Mouse (Mus musculus): Measurements from ENCODE around the gene Rbfox2. TPM values are rescaled to one million over a fixed set of nuclear protein-coding genes. Genes with fewer than 3 reads are reported as not detected.
A peak's percentile ranks its signal among the peaks of the same experiment; 100 is the strongest.

The Rbfox2 gene
- polyA plus RNA-seq, 2 experiments, result 7.2 to 9.9 TPM

GRCm38 (mm10) chr15:77154248-77154785 is 152.5 kb downstream of the Rbfox2 start:
- H3K4me2 ChIP-seq (ENCODE audit: low read depth), result no peak overlapping the region
- no peak overlapping the region for H3K9ac ChIP-seq (replicated peaks)
- H3K36me3 ChIP-seq (replicated peaks; ENCODE audit: control insufficient read depth, insufficient read depth, low read depth), result no peaks in the 10 kb centered on the region
- no peak for DNase-seq (ENCODE audit: low read depth in 3 of 3, low spot score in 3 of 3)
- no peaks in the 10 kb centered on the region for H3K9me3 ChIP-seq (ENCODE audit: control insufficient read depth, low read length)
- H3K4me1 ChIP-seq (replicated peaks; ENCODE audit: control insufficient read depth in 2 of 2, insufficient read depth in 2 of 2, low read length in 1 of 2), result peaks cover 3 to 14% of the 10 kb centered on the region in 2 experiments; a peak in 3 of 4 replicates
- H3K27me3 ChIP-seq (ENCODE audit: control insufficient read depth, insufficient read depth, low read length), result no peaks in the 10 kb centered on the region
- TF ChIP-seq EP300 (IDR thresholded peaks at IDR 0.05; ENCODE audit: low read depth), result no peak
- no peak for TF ChIP-seq CTCF (IDR thresholded peaks at IDR 0.05; ENCODE audit: low read depth)
- H3K4me3 ChIP-seq (ENCODE audit: insufficient read depth in 1 of 2, low read depth in 2 of 2, low read length in 2 of 2), result no peak overlapping the region
- no peak overlapping the region for H3K27ac ChIP-seq
- no peak for ATAC-seq (ENCODE audit: insufficient read depth)
- 48% methylated on average over 10 of the region's 10 CpGs for WGBS (ENCODE audit: insufficient replicate concordance)

- 5% methylated on average over 12 of the region's 12 CpGs for WGBS (ENCODE audit: insufficient replicate concordance)
- H3K4me3 ChIP-seq (ENCODE audit: insufficient read depth in 1 of 2, low read depth in 2 of 2, low read length in 2 of 2), result peak overlapping the region; percentile 49 to 64
- H3K27me3 ChIP-seq (ENCODE audit: control insufficient read depth, insufficient read depth, low read length), result no peaks in the 10 kb centered on the region
- peak overlapping the region; percentile 27; the same call in 1 of the 2 replicates for H3K9ac ChIP-seq (replicated peaks)
- no peaks in the 10 kb centered on the region for H3K9me3 ChIP-seq (ENCODE audit: control insufficient read depth, low read length)
- TF ChIP-seq CTCF (IDR thresholded peaks at IDR 0.05; ENCODE audit: low read depth) (no peak), EP300 (IDR thresholded peaks at IDR 0.05; ENCODE audit: low read depth) (no peak)
- H3K4me1 ChIP-seq (replicated peaks; ENCODE audit: control insufficient read depth in 2 of 2, insufficient read depth in 2 of 2, low read length in 1 of 2), result peaks cover 4 to 21% of the 10 kb centered on the region in 2 experiments; a peak in 3 of 4 replicates
- peak overlapping the region; percentile 50 for H3K4me2 ChIP-seq (ENCODE audit: low read depth)
- H3K27ac ChIP-seq, result no peak overlapping the region
- DNase-seq (ENCODE audit: low read depth in 3 of 3, low spot score in 3 of 3), result peak in 2 of 3 experiments; percentile 28 to 31
- peak; percentile 68; the same call in 1 of the 2 replicates for ATAC-seq (ENCODE audit: insufficient read depth)
- no peaks in the 10 kb centered on the region for H3K36me3 ChIP-seq (replicated peaks; ENCODE audit: control insufficient read depth, insufficient read depth, low read depth)
Measured at GRCm38 (mm10) chr15:77153625-77154024, 153.2 kb downstream of the Rbfox2 start.

GRCm38 (mm10) chr15:77153088-77153546 is 153.7 kb downstream of the Rbfox2 start:
- Histone ChIP-seq H3K9ac (replicated peaks) (peak overlapping the region; percentile 27; the same call in 1 of the 2 replicates), H3K9me3 (ENCODE audit: control insufficient read depth, low read length) (no peaks in the 10 kb centered on the region), H3K4me3 (ENCODE audit: insufficient read depth in 1 of 2, low read depth in 2 of 2, low read length in 2 of 2) (peak overlapping the region; percentile 49 to 64), H3K27me3 (ENCODE audit: control insufficient read depth, insufficient read depth, low read length) (no peaks in the 10 kb centered on the region), H3K4me1 (replicated peaks; ENCODE audit: control insufficient read depth in 2 of 2, insufficient read depth in 2 of 2, low read length in 1 of 2) (peaks cover 4 to 22% of the 10 kb centered on the region in 2 experiments; a peak in 3 of 4 replicates), H3K4me2 (ENCODE audit: low read depth) (peak overlapping the region; percentile 50), H3K27ac (no peak overlapping the region), H3K36me3 (replicated peaks; ENCODE audit: control insufficient read depth, insufficient read depth, low read depth) (no peaks in the 10 kb centered on the region)
- TF ChIP-seq CTCF (IDR thresholded peaks at IDR 0.05; ENCODE audit: low read depth) (no peak), EP300 (IDR thresholded peaks at IDR 0.05; ENCODE audit: low read depth) (no peak)
- 0% methylated on average over 3 of the region's 3 CpGs for WGBS (ENCODE audit: insufficient replicate concordance)
- DNase-seq (ENCODE audit: low read depth in 3 of 3, low spot score in 3 of 3) (no peak), ATAC-seq (ENCODE audit: insufficient read depth) (no peak)

GRCm38 (mm10) chr15:77152336-77153087 is 154.3 kb downstream of the Rbfox2 start:
- no peak overlapping the region for H3K27ac ChIP-seq
- DNase-seq (ENCODE audit: low read depth in 3 of 3, low spot score in 3 of 3), result no peak
- H3K27me3 ChIP-seq (ENCODE audit: control insufficient read depth, insufficient read depth, low read length), result no peaks in the 10 kb centered on the region
- no peaks in the 10 kb centered on the region for H3K36me3 ChIP-seq (replicated peaks; ENCODE audit: control insufficient read depth, insufficient read depth, low read depth)
- peaks cover 4 to 22% of the 10 kb centered on the region in 2 experiments; a peak in 3 of 4 replicates for H3K4me1 ChIP-seq (replicated peaks; ENCODE audit: control insufficient read depth in 2 of 2, insufficient read depth in 2 of 2, low read length in 1 of 2)
- no peak for TF ChIP-seq CTCF (IDR thresholded peaks at IDR 0.05; ENCODE audit: low read depth)
- no peak for TF ChIP-seq EP300 (IDR thresholded peaks at IDR 0.05; ENCODE audit: low read depth)
- H3K4me3 ChIP-seq (ENCODE audit: insufficient read depth in 1 of 2, low read depth in 2 of 2, low read length in 2 of 2), result peak overlapping the region; percentile 49 to 64
- peak overlapping the region; percentile 27; the same call in 1 of the 2 replicates for H3K9ac ChIP-seq (replicated peaks)
- H3K4me2 ChIP-seq (ENCODE audit: low read depth), result peak overlapping the region; percentile 50
- WGBS (ENCODE audit: insufficient replicate concordance), result 2% methylated on average over 19 of the region's 19 CpGs
- ATAC-seq (ENCODE audit: insufficient read depth), result no peak
- H3K9me3 ChIP-seq (ENCODE audit: control insufficient read depth, low read length), result no peaks in the 10 kb centered on the region

- no peaks in the 10 kb centered on the region for H3K9me3 ChIP-seq (ENCODE audit: control insufficient read depth, low read length)
- WGBS (ENCODE audit: insufficient replicate concordance), result 24% methylated on average over 4 of the region's 4 CpGs
- no peaks in the 10 kb centered on the region for H3K36me3 ChIP-seq (replicated peaks; ENCODE audit: control insufficient read depth, insufficient read depth, low read depth)
- TF ChIP-seq CTCF (IDR thresholded peaks at IDR 0.05; ENCODE audit: low read depth), result no peak
- TF ChIP-seq EP300 (IDR thresholded peaks at IDR 0.05; ENCODE audit: low read depth), result no peak
- no peaks in the 10 kb centered on the region for H3K27me3 ChIP-seq (ENCODE audit: control insufficient read depth, insufficient read depth, low read length)
- no peak overlapping the region for H3K9ac ChIP-seq (replicated peaks)
- ATAC-seq (ENCODE audit: insufficient read depth) (no peak), DNase-seq (ENCODE audit: low read depth in 3 of 3, low spot score in 3 of 3) (no peak)
- peaks cover 4 to 20% of the 10 kb centered on the region in 2 experiments; a peak in 3 of 4 replicates for H3K4me1 ChIP-seq (replicated peaks; ENCODE audit: control insufficient read depth in 2 of 2, insufficient read depth in 2 of 2, low read length in 1 of 2)
- peak overlapping the region; percentile 45 to 49 for H3K4me3 ChIP-seq (ENCODE audit: insufficient read depth in 1 of 2, low read depth in 2 of 2, low read length in 2 of 2)
- peak overlapping the region; percentile 50 for H3K4me2 ChIP-seq (ENCODE audit: low read depth)
- H3K27ac ChIP-seq, result no peak overlapping the region
Measured at GRCm38 (mm10) chr15:77151816-77152215, 155.0 kb downstream of the Rbfox2 start.

Measured in liver, embryonic 14.5 days (tissue).